ENCODE assay signal across 12 mouse cellular contexts in genomic region chr2:83303515-83303914, GRCm38 (mm10).
"Had no signal": no experiment of that assay in that cellular context is flagged by ENCODE, and none has a peak within 500 bp of the region (broad histone marks: within the 10 kb centered on the region; RNA-seq: fewer than 3 reads in every experiment).

No protein-coding gene starts in this region.

- H3K9me3 ChIP-seq: limb, embryonic 13.5 days; neural tube, embryonic 12.5 days had no signal

- H3K4me2 ChIP-seq: limb, embryonic 13.5 days; neural tube, embryonic 12.5 days had no signal

- H3K4me1 ChIP-seq: limb, embryonic 13.5 days; neural tube, embryonic 12.5 days had no signal

- DNase-seq: kidney, adult 11 months; kidney, adult 9 months; kidney, postnatal 36 days; layer of hippocampus, adult 9-11 months; layer of hippocampus, postnatal 36 days; lung, adult 18-20 months; right cerebral cortex, postnatal 14 days; thymus, postnatal 36 days had no signal

- H3K4me3 ChIP-seq: limb, embryonic 13.5 days; neural tube, embryonic 12.5 days had no signal

- H3K36me3 ChIP-seq: limb, embryonic 13.5 days; neural tube, embryonic 12.5 days had no signal

- H3K9ac ChIP-seq: limb, embryonic 13.5 days; liver, embryonic 14.5 days; neural tube, embryonic 12.5 days had no signal

- H3K27ac ChIP-seq: kidney, postnatal 0 days; limb, embryonic 13.5 days; liver, embryonic 14.5 days; neural tube, embryonic 12.5 days had no signal

- H3K27me3 ChIP-seq: limb, embryonic 13.5 days; neural tube, embryonic 12.5 days had no signal
